Mouse (Mus musculus) olfactory bulb, adult 2 months (tissue): Measurements from ENCODE around the gene Tbr1.

Experiments used
- CTCF ChIP-seq: fragments of 200-500 bp; IDR thresholded peaks from 2 replicates; pipeline ENCODE4 v1.5.1; 2012; ENCODE audit warnings: low read depth, mild to moderate bottlenecking, low read length, moderate library complexity; ENCODE audit not compliant: insufficient read depth
- POLR2A ChIP-seq: fragments of 200-500 bp; IDR thresholded peaks from 2 replicates; pipeline ENCODE4 v1.6.1; 2012; ENCODE audit warnings: mild to moderate bottlenecking, low read depth, low read length, moderate library complexity; ENCODE audit not compliant: insufficient read depth

DNA sequence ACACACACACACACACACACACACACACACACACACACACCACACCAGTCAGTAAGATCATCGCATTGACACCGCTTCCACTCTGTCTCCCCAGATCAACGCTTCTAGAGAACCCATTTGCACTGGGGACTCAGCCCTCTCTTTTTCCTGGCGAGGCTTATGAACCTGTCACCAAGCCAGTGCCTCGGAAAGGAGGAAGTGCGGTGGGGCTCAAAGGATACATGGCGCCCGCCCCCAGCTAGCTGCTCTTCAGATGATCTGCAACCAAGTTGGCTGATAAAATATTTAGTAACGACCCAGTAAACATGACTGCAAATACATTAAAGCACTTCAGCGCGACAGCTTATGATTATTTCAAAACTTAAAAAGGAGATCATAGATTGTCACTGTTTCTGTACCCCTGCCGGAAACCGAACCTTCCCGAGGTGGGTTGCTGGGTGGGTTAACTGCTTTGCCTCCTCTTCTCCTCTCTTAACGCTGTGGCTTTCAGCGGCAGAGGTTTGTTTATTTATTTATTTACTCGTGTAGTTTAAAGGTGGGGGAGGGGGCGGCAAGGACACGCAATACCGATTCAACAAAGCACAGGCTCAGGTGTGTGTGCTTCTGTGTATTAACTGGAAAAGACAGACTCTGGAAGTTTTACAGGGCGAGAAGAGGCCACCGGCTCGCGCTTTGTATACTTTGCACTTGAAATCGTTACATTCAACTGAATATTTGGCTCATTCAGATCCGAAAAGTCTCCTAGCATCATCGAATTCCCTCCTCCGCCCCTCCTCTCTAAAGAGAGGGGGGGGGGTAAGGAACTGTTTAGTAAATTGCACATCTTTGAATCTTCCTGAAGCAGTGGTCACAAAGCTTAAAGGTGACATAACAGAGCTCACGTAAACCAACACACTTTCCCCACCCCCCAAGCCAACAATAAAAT lies 975 bp downstream of the Tbr1 start:
- TF ChIP-seq POLR2A, result no peak
- no peak for TF ChIP-seq CTCF
